Mouse (Mus musculus) liver, adult 2 months (tissue): ENCODE results near the gene Tecpr2.

ENCODE experiments used
- CTCF ChIP-seq: fragments of 200-500 bp; IDR thresholded peaks from 2 replicates; pipeline ENCODE4 v1.5.1; 2011; ENCODE audit warnings: low read depth, low read length, control low read depth
- POLR2A ChIP-seq: fragments of 200-500 bp; IDR thresholded peaks from 2 replicates; pipeline ENCODE4 v1.6.1; 2011; ENCODE audit warnings: low read length, control low read depth; ENCODE audit not compliant: insufficient read depth; ENCODE audit errors: extremely low read depth

- no peak for TF ChIP-seq CTCF
- no peak for TF ChIP-seq POLR2A
These were observed 28.8 kb upstream of the Tecpr2 start for GRCm38 (mm10) chr12:110860293-110860692.
